Mouse (Mus musculus): Measurements from ENCODE around the gene Lrguk. TPM values are rescaled to one million over a fixed set of nuclear protein-coding genes. Genes with fewer than 3 reads are reported as not detected.

The Lrguk gene
- total and polyA plus RNA-seq, 2 experiments from 2014 or later: 0.99 to 1.2 TPM

DNA sequence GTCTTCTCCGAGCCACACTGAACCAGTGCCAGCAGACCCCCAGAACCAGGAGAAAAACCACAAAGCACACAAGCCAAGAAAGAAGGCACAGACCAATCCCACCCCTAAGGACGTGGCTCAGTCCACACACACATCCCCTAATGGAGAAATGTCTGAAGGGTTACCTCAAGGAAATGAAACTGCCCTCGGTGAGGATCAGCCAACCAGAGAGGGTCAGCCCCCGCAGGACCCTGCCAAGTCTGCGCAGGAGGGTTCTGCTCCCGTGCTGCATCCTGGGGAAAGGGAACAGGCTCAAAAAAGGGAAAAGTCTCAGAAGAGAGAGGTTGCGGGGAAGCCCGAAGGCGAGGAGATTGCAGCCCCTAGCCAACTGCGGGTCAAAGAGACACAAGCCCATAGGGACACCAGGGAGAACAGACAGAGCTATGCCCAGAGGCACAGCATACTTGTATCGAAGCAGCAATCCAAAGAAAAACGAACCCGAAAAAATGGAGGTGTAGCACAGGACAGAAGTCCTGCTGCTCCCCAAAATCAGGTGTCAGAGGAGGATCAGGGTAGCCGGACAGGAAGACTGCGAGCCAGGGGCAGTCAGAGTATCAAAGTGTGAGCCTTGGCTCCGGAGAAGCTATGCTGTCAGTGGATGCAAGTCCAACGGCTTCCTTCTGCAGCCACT lies 74.1 kb downstream of the Lrguk start:
- Histone ChIP-seq H3K9ac (replicated peaks; ENCODE audit: low read length) (no peak overlapping the region), H3K27me3 (ENCODE audit: insufficient read depth, low read length) (no peaks in the 10 kb centered on the region), H3K4me3 (ENCODE audit: low read length) (no peak overlapping the region), H3K36me3 (ENCODE audit: insufficient read depth, low read length) (no peaks in the 10 kb centered on the region), H3K9me3 (ENCODE audit: low read length) (no peaks in the 10 kb centered on the region), H3K4me1 (ENCODE audit: insufficient read depth, low read length) (no peaks in the 10 kb centered on the region), H3K27ac (no peak overlapping the region), H3K4me2 (ENCODE audit: low read depth, low read length) (no peak overlapping the region)
- DNase-seq (ENCODE audit: low spot score) (no peak), ATAC-seq (no peak)
- 92% methylated on average over 17 of the region's 17 CpGs for WGBS
- no peak for TF ChIP-seq CTCF (IDR thresholded peaks at IDR 0.05; ENCODE audit: low read depth)

DNA sequence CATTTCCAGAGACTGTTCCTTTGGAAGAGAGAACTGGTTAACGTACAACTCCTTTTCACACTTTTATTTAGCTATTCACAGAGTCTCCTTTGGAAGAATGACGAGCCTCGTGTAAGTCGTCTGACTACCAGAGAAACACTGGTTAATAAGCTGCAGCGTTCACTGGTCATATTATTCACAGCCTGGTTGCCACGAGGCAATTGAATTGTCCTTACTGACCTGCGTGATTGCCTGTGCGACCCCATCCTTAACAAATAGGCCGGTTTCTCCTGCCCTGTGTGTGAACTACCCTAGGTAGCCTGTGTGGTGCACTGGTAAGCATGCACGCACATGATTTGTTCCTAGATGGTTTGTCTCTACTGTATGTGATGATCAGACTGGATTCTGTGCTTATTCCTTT lies 81.3 kb downstream of the Lrguk start:
- Histone ChIP-seq H3K4me2 (ENCODE audit: low read depth, low read length) (no peak overlapping the region), H3K27me3 (ENCODE audit: insufficient read depth, low read length) (no peaks in the 10 kb centered on the region), H3K4me3 (ENCODE audit: low read length) (no peak overlapping the region), H3K36me3 (ENCODE audit: insufficient read depth, low read length) (no peaks in the 10 kb centered on the region), H3K27ac (no peak overlapping the region), H3K9ac (replicated peaks; ENCODE audit: low read length) (no peak overlapping the region), H3K4me1 (ENCODE audit: insufficient read depth, low read length) (no peaks in the 10 kb centered on the region), H3K9me3 (ENCODE audit: low read length) (no peaks in the 10 kb centered on the region)
- DNase-seq (ENCODE audit: low spot score) (no peak), ATAC-seq (no peak)
- TF ChIP-seq CTCF (IDR thresholded peaks at IDR 0.05; ENCODE audit: low read depth): no peak
- WGBS: 38% methylated on average over 10 of the region's 10 CpGs

DNA sequence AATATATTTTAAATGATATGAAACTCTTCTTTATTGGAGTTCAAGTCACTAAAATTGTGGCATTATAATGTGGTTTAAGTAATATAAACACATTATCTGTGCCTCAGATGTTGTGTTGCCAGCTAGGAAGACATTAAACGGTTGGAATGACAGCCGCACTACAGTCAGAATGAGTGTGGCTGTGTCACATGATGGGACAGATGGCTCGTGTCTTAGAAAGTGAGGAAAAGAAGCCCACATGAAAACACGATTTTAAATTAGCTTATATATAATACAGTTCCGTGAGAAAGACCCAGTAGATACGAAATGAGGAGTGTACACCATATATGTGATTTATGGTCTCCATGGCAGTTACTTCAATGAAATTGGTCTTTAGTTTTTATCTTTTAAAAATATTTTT lies 82.2 kb downstream of the Lrguk start:
- Histone ChIP-seq H3K4me3 (ENCODE audit: low read length) (no peak overlapping the region), H3K4me2 (ENCODE audit: low read depth, low read length) (no peak overlapping the region), H3K9ac (replicated peaks; ENCODE audit: low read length) (no peak overlapping the region), H3K27ac (no peak overlapping the region), H3K36me3 (ENCODE audit: insufficient read depth, low read length) (no peaks in the 10 kb centered on the region), H3K4me1 (ENCODE audit: insufficient read depth, low read length) (no peaks in the 10 kb centered on the region), H3K27me3 (ENCODE audit: insufficient read depth, low read length) (no peaks in the 10 kb centered on the region), H3K9me3 (ENCODE audit: low read length) (no peaks in the 10 kb centered on the region)
- ATAC-seq (no peak), DNase-seq (ENCODE audit: low spot score) (no peak)
- TF ChIP-seq CTCF (IDR thresholded peaks at IDR 0.05; ENCODE audit: low read depth): no peak
- WGBS: 69% methylated on average over 6 of the region's 6 CpGs

DNA sequence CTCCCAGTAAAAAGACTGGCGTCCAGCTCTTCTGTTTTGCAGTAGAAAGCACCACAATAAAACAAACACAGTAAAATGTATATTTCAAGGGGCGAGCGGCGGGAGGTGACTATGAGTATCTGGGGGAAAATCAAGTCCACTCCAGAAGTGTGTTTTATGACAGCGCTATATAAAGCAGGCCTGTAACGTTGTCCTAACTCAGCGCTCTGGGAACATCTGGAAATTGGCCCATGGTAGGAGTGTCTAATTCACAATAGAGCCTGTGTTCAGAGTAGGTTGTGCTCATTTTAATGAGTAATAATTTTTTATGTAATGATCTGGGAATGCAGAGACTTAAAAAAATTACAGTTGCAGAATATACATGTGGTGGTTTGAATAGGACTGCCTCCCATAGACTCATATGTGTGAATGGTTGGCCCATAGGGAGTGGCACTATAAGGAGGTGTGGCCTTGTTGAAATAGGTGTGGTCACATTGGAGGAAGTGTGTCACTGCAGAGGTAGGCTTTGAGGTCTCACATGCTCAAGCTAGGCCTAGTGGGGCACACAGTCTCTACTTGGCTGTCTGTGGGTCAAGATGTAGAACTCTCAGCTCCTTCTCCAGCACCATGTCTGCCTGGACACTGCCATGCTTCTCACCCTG lies 87.7 kb downstream of the Lrguk start:
- no peaks in the 10 kb centered on the region for H3K27me3 ChIP-seq (ENCODE audit: insufficient read depth, low read length)
- no peak for ATAC-seq
- no peaks in the 10 kb centered on the region for H3K4me1 ChIP-seq (ENCODE audit: insufficient read depth, low read length)
- TF ChIP-seq CTCF (IDR thresholded peaks at IDR 0.05; ENCODE audit: low read depth): no peak
- no peak overlapping the region for H3K9ac ChIP-seq (replicated peaks; ENCODE audit: low read length)
- H3K9me3 ChIP-seq (ENCODE audit: low read length): no peaks in the 10 kb centered on the region
- H3K36me3 ChIP-seq (ENCODE audit: insufficient read depth, low read length): no peaks in the 10 kb centered on the region
- DNase-seq (ENCODE audit: low spot score): no peak
- H3K27ac ChIP-seq: no peak overlapping the region
- H3K4me3 ChIP-seq (ENCODE audit: low read length): no peak overlapping the region
- WGBS: 92% methylated on average over 7 of the region's 7 CpGs
- H3K4me2 ChIP-seq (ENCODE audit: low read depth, low read length): no peak overlapping the region

DNA sequence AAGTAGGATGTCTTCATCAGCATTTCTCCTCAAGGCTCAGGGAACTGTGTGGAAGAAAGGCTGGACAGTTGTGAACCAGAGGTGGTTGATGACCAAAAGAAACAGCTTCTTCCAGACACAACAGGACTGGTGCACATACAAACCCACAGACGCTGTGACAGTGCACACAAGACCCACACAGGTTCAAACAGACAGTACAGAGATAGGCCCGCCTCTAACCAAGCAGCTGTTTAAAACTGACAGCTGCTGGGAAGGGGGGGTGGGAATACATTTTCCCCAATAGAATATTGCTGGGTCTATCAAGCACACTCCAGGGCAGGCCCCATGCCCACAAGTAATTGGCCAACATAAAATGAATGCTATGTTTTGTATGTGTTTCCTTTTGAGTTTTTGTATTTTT lies 95.2 kb downstream of the Lrguk start:
- Histone ChIP-seq H3K4me2 (ENCODE audit: low read depth, low read length) (no peak overlapping the region), H3K9me3 (ENCODE audit: low read length) (no peaks in the 10 kb centered on the region), H3K9ac (replicated peaks; ENCODE audit: low read length) (no peak overlapping the region), H3K27me3 (ENCODE audit: insufficient read depth, low read length) (no peaks in the 10 kb centered on the region), H3K36me3 (ENCODE audit: insufficient read depth, low read length) (no peaks in the 10 kb centered on the region), H3K27ac (no peak overlapping the region), H3K4me1 (ENCODE audit: insufficient read depth, low read length) (no peaks in the 10 kb centered on the region), H3K4me3 (ENCODE audit: low read length) (no peak overlapping the region)
- WGBS: 75% methylated on average over 2 of the region's 2 CpGs
- DNase-seq (ENCODE audit: low spot score): no peak
- no peak for TF ChIP-seq CTCF (IDR thresholded peaks at IDR 0.05; ENCODE audit: low read depth)
- no peak for ATAC-seq

DNA sequence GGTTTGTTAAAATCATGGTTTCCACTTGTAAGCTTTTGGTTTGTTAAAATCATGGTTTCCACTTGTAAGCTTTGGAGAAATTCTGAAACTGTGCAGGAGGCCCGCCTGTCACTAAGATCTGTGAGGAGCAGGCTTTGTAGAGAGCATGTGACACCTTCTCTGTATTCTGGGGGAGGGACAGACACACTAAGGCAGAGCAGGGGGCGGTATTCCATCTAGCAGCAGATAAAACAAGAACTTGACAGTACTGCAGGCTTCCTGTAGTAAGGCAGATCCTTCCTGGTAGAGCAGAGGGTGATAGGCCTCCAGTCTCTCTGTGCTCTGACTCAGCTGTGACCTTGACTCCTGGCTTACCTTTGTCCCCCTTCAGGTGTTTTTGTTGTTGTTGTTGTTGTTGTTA lies 100.0 kb downstream of the Lrguk start:
- no peaks in the 10 kb centered on the region for H3K4me1 ChIP-seq (ENCODE audit: insufficient read depth, low read length)
- no peak overlapping the region for H3K27ac ChIP-seq
- no peaks in the 10 kb centered on the region for H3K27me3 ChIP-seq (ENCODE audit: insufficient read depth, low read length)
- DNase-seq (ENCODE audit: low spot score) (no peak), ATAC-seq (no peak)
- no peak overlapping the region for H3K9ac ChIP-seq (replicated peaks; ENCODE audit: low read length)
- no peak overlapping the region for H3K4me3 ChIP-seq (ENCODE audit: low read length)
- H3K9me3 ChIP-seq (ENCODE audit: low read length): no peaks in the 10 kb centered on the region
- TF ChIP-seq CTCF (IDR thresholded peaks at IDR 0.05; ENCODE audit: low read depth): no peak
- H3K36me3 ChIP-seq (ENCODE audit: insufficient read depth, low read length): no peaks in the 10 kb centered on the region
- WGBS: 71% methylated on average over 2 of the region's 2 CpGs
- no peak overlapping the region for H3K4me2 ChIP-seq (ENCODE audit: low read depth, low read length)

DNA sequence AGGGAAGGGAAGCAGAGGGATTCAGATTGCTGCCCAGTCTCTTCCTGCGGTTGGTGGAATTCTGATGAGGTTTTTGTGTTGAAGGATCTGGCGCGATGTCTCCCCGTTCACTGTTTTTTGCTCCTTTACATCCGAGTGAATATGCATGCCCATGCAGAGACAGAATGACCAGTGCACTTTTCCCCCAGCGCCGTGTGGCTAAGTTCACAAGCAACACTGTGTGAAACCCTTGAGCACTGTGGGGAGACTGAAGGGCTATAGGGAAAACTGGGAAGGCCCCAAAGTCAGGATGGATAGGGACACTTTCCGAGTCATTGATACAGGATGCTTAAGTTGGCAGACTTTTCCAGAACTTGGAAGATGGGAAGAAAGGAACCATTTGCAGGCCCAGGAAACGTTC lies 103.1 kb downstream of the Lrguk start:
- DNase-seq (ENCODE audit: low spot score) (no peak), ATAC-seq (no peak)
- no peak for TF ChIP-seq CTCF (IDR thresholded peaks at IDR 0.05; ENCODE audit: low read depth)
- H3K4me1 ChIP-seq (ENCODE audit: insufficient read depth, low read length): no peaks in the 10 kb centered on the region
- H3K9ac ChIP-seq (replicated peaks; ENCODE audit: low read length): no peak overlapping the region
- H3K27me3 ChIP-seq (ENCODE audit: insufficient read depth, low read length): no peaks in the 10 kb centered on the region
- 86% methylated on average over 9 of the region's 9 CpGs for WGBS
- no peak overlapping the region for H3K27ac ChIP-seq
- no peak overlapping the region for H3K4me3 ChIP-seq (ENCODE audit: low read length)
- H3K36me3 ChIP-seq (ENCODE audit: insufficient read depth, low read length): no peaks in the 10 kb centered on the region
- no peaks in the 10 kb centered on the region for H3K9me3 ChIP-seq (ENCODE audit: low read length)
- no peak overlapping the region for H3K4me2 ChIP-seq (ENCODE audit: low read depth, low read length)
